Mouse (Mus musculus) thymus, adult 2 months (tissue): ENCODE data around the gene Atxn1.

ENCODE experiments used
- CTCF ChIP-seq: fragments of 200-500 bp; IDR thresholded peaks from 2 replicates; pipeline ENCODE4 v1.5.1; 2012; ENCODE audit warnings: mild to moderate bottlenecking, control low read depth, low read length, moderate library complexity, borderline replicate concordance; ENCODE audit not compliant: control insufficient read depth, poor library complexity, insufficient read depth; ENCODE audit errors: extremely low read depth
- POLR2A ChIP-seq: fragments of 200-500 bp; IDR thresholded peaks from 2 replicates; pipeline ENCODE4 v1.6.1; 2012; ENCODE audit warnings: mild to moderate bottlenecking, low read length, control low read depth, moderate library complexity; ENCODE audit not compliant: control insufficient read depth, poor library complexity, insufficient read depth; ENCODE audit errors: extremely low read depth

DNA sequence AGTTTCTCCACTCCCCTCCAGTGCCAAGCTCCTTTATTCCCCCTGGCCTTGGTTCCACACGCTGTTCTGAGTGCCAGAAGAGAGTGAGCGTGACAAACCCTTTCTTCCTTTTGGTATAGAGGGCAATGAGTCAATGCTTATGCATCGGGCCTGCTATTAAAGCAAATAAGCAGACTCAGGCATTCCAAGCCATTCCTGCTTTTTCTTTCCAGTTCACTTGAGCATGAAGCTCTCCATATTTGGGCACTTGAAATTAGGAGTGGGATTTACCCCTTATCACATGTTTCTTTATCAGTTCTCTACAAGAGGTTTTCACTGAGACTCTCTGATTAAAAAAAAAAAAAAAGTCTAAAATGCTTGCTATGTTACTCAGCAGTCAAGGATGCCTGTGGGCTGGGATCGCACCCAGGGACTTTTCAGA, 279.9 kb downstream of the Atxn1 start:
- TF ChIP-seq CTCF (no peak), POLR2A (no peak)
